Mouse (Mus musculus) liver, embryonic 12.5 days (tissue): ENCODE results near the gene Lhfpl2. TPM values are rescaled to one million over a fixed set of nuclear protein-coding genes. Genes with fewer than 3 reads are reported as not detected.

Experiments
- ATAC-seq: fragments of 200-750 bp; cut with Nextera tagmentation; 2 replicates; pipeline ENCODE4 v1.8.0; 2017; ENCODE audit warnings: moderate number of reproducible peaks, mild to moderate bottlenecking, moderate library complexity
- H3K27ac ChIP-seq: fragments of 300-500 bp; sonication (generic); 2 replicates; pipeline ENCODE4 v1.5.1; 2016; ENCODE audit warnings: mild to moderate bottlenecking
- H3K27me3 ChIP-seq: fragments of 300-500 bp; sonication (generic); replicated peaks from 2 replicates; pipeline ENCODE4 v1.6.1; 2016; ENCODE audit warnings: mild to moderate bottlenecking, moderate library complexity
- H3K36me3 ChIP-seq: fragments of 300-500 bp; sonication (generic); 2 replicates; pipeline ENCODE4 v1.6.1; 2016; ENCODE audit warnings: mild to moderate bottlenecking, moderate library complexity
- H3K4me1 ChIP-seq: fragments of 300-500 bp; sonication (generic); 2 replicates; pipeline ENCODE4 v1.6.1; 2016
- H3K4me2 ChIP-seq: fragments of 300-500 bp; sonication (generic); 2 replicates; pipeline ENCODE4 v1.6.1; 2016; ENCODE audit warnings: mild to moderate bottlenecking, moderate library complexity
- H3K4me3 ChIP-seq: fragments of 300-500 bp; sonication (generic); 2 replicates; pipeline ENCODE4 v1.5.1; 2016; ENCODE audit warnings: mild to moderate bottlenecking, moderate library complexity
- H3K9ac ChIP-seq: fragments of 300-500 bp; sonication (generic); 2 replicates; pipeline ENCODE4 v1.6.1; 2016; ENCODE audit warnings: mild to moderate bottlenecking, moderate library complexity
- H3K9me3 ChIP-seq: fragments of 300-500 bp; sonication (generic); replicated peaks from 2 replicates; pipeline ENCODE4 v1.6.1; 2016; ENCODE audit warnings: mild to moderate bottlenecking, moderate library complexity
- WGBS: fragments of 180-500 bp; shearing (Covaris S2); methylation state at CpG from one replicate; pipeline ENCODE4 v1.1.7; 2016; ENCODE audit not compliant: insufficient replicate concordance; 5-methylcytosine and 5-hydroxymethylcytosine counted together
- polyA plus RNA-seq: library from polyadenylated mRNA; unstranded; fragments of >200 nt; fragmentation: Nextera tagmentation; extraction: Ambion mirVana; gene quantifications from 2 replicates; pipeline ENCODE4 v1.2.1, GENCODE M21; 2016

The Lhfpl2 gene
- polyA plus RNA-seq, 1 experiment from 2014 or later, result 7.1 TPM

GRCm38 (mm10) chr13:94224717-94225705 is 167.4 kb downstream of the Lhfpl2 start:
- no peaks in the 10 kb centered on the region for H3K4me1 ChIP-seq
- ATAC-seq, result no peak; the same call in 1 of the 2 replicates
- no peak overlapping the region for H3K4me2 ChIP-seq
- no peak overlapping the region for H3K27ac ChIP-seq
- H3K36me3 ChIP-seq, result peaks cover 17% of the 10 kb centered on the region
- no peaks in the 10 kb centered on the region for H3K27me3 ChIP-seq
- 91% methylated on average over 38 of the region's 38 CpGs for WGBS
- H3K9me3 ChIP-seq, result no peaks in the 10 kb centered on the region
- H3K4me3 ChIP-seq, result no peak overlapping the region
- H3K9ac ChIP-seq, result no peak overlapping the region

GRCm38 (mm10) chr13:94231871-94232270 is 174.3 kb downstream of the Lhfpl2 start:
- WGBS, result 82% methylated on average over 14 of the region's 14 CpGs
- H3K27ac ChIP-seq, result no peak overlapping the region
- no peaks in the 10 kb centered on the region for H3K4me1 ChIP-seq
- H3K9ac ChIP-seq, result no peak overlapping the region
- H3K4me2 ChIP-seq, result no peak overlapping the region
- ATAC-seq, result no peak
- no peaks in the 10 kb centered on the region for H3K27me3 ChIP-seq
- H3K9me3 ChIP-seq, result no peaks in the 10 kb centered on the region
- H3K4me3 ChIP-seq, result no peak overlapping the region
- peaks cover 4% of the 10 kb centered on the region; the same call in 1 of the 2 replicates for H3K36me3 ChIP-seq

GRCm38 (mm10) chr13:94239488-94239887 is 181.9 kb downstream of the Lhfpl2 start:
- Histone ChIP-seq H3K36me3 (no peaks in the 10 kb centered on the region), H3K4me3 (no peak overlapping the region), H3K4me1 (0 out of 2 replicates have a peak, but pooled peaks cover 5% of the 10 kb centered on the region), H3K27me3 (no peaks in the 10 kb centered on the region), H3K9ac (no peak overlapping the region), H3K4me2 (no peak overlapping the region), H3K27ac (no peak overlapping the region), H3K9me3 (no peaks in the 10 kb centered on the region)
- ATAC-seq, result no peak
- WGBS, result 62% methylated on average over 4 of the region's 4 CpGs

GRCm38 (mm10) chr13:94240111-94240510 is 182.5 kb downstream of the Lhfpl2 start:
- no peak overlapping the region for H3K9ac ChIP-seq
- H3K27me3 ChIP-seq, result no peaks in the 10 kb centered on the region
- no peaks in the 10 kb centered on the region for H3K36me3 ChIP-seq
- no peaks in the 10 kb centered on the region for H3K9me3 ChIP-seq
- H3K4me2 ChIP-seq, result no peak overlapping the region
- WGBS, result 81% methylated on average over 6 of the region's 6 CpGs
- ATAC-seq, result no peak
- no peak overlapping the region for H3K4me3 ChIP-seq
- H3K4me1 ChIP-seq, result 0 out of 2 replicates have a peak, but pooled peaks cover 5% of the 10 kb centered on the region
- no peak overlapping the region for H3K27ac ChIP-seq

GRCm38 (mm10) chr13:94240873-94241272 is 183.3 kb downstream of the Lhfpl2 start:
- Histone ChIP-seq H3K9ac (no peak overlapping the region), H3K36me3 (no peaks in the 10 kb centered on the region), H3K9me3 (no peaks in the 10 kb centered on the region), H3K4me3 (no peak overlapping the region), H3K27me3 (no peaks in the 10 kb centered on the region), H3K4me1 (0 out of 2 replicates have a peak, but pooled peaks cover 5% of the 10 kb centered on the region), H3K27ac (no peak overlapping the region), H3K4me2 (no peak overlapping the region)
- WGBS, result 49% methylated on average over 5 of the region's 5 CpGs
- no peak for ATAC-seq

- Histone ChIP-seq H3K27ac (no peak overlapping the region), H3K4me3 (no peak overlapping the region), H3K4me1 (0 out of 2 replicates have a peak, but pooled peaks cover 5% of the 10 kb centered on the region), H3K9me3 (no peaks in the 10 kb centered on the region), H3K4me2 (no peak overlapping the region), H3K9ac (no peak overlapping the region), H3K36me3 (no peaks in the 10 kb centered on the region), H3K27me3 (no peaks in the 10 kb centered on the region)
- WGBS, result 53% methylated on average over 4 of the region's 4 CpGs
- no peak for ATAC-seq
These were observed 184.4 kb downstream of the Lhfpl2 start for GRCm38 (mm10) chr13:94241892-94242524.

- Histone ChIP-seq H3K4me3 (no peak overlapping the region), H3K27me3 (no peaks in the 10 kb centered on the region), H3K4me2 (no peak overlapping the region), H3K4me1 (0 out of 2 replicates have a peak, but pooled peaks cover 10% of the 10 kb centered on the region), H3K9ac (no peak overlapping the region), H3K9me3 (no peaks in the 10 kb centered on the region), H3K36me3 (no peaks in the 10 kb centered on the region), H3K27ac (no peak overlapping the region)
- ATAC-seq, result no peak
- WGBS, result 72% methylated on average over 2 of the region's 2 CpGs
These were observed 185.3 kb downstream of the Lhfpl2 start for GRCm38 (mm10) chr13:94242897-94243296.

Other genes starting within 250 kb of the Lhfpl2 start
- 11.7 TPM in 2 replicates for gene Scamp1, start 228.1 kb downstream of the Lhfpl2 start, polyA plus RNA-seq